Mouse (Mus musculus) intestine, embryonic 16.5 days (tissue): ENCODE measurements around the gene Exoc4. TPM values are rescaled to one million over a fixed set of nuclear protein-coding genes. Genes with fewer than 3 reads are reported as not detected.

ENCODE experiments used
- ATAC-seq: fragments of 200-750 bp; cut with Nextera tagmentation; 2 replicates; pipeline ENCODE4 v1.8.0; 2017; ENCODE audit warnings: moderate TSS enrichment, moderate library complexity
- H3K27ac ChIP-seq: fragments of 300-500 bp; sonication (generic); 2 replicates; pipeline ENCODE4 v1.5.1; 2014; ENCODE audit warnings: mild to moderate bottlenecking, low read length
- H3K27me3 ChIP-seq: fragments of 300-500 bp; sonication (generic); replicated peaks from 2 replicates; pipeline ENCODE4 v1.6.1; 2014; ENCODE audit warnings: low read length, control low read depth, mixed read lengths; ENCODE audit not compliant: control insufficient read depth, insufficient read depth
- H3K36me3 ChIP-seq: fragments of 300-500 bp; sonication (generic); 2 replicates; pipeline ENCODE4 v1.6.1; 2014; ENCODE audit warnings: low read length, control low read depth; ENCODE audit not compliant: control insufficient read depth, insufficient read depth
- H3K4me1 ChIP-seq: fragments of 300-500 bp; sonication (generic); 2 replicates; pipeline ENCODE4 v1.6.1; 2014; ENCODE audit warnings: low read length, control low read depth, mixed read lengths; ENCODE audit not compliant: control insufficient read depth, insufficient read depth
- H3K4me2 ChIP-seq: fragments of 300-500 bp; sonication (generic); 2 replicates; pipeline ENCODE4 v1.6.1; 2014; ENCODE audit warnings: low read depth, low read length, control low read depth
- H3K4me3 ChIP-seq: fragments of 300-500 bp; sonication (generic); 2 replicates; pipeline ENCODE4 v1.5.1; 2014; ENCODE audit warnings: mild to moderate bottlenecking, low read length
- H3K9ac ChIP-seq: fragments of 300-500 bp; sonication (generic); 2 replicates; pipeline ENCODE4 v1.6.1; 2014; ENCODE audit warnings: low read depth, low read length
- H3K9me3 ChIP-seq: fragments of 300-500 bp; sonication (generic); 2 replicates; pipeline ENCODE4 v1.6.1; 2016; ENCODE audit warnings: low read length, control low read depth; ENCODE audit not compliant: control insufficient read depth
- WGBS: fragments of 180-500 bp; shearing (Covaris S2); extraction: QIAGEN DNeasy Blood & Tissue Kit; methylation state at CpG from one replicate; pipeline ENCODE4 v1.1.7; 2014; 5-methylcytosine and 5-hydroxymethylcytosine counted together
- polyA plus RNA-seq: library from polyadenylated mRNA; unstranded; fragments of >200 nt; fragmentation: Nextera tagmentation; extraction: Ambion mirVana; gene quantifications from 2 replicates; pipeline ENCODE4 v1.2.1, GENCODE M21; 2015

Exoc4 gene
- polyA plus RNA-seq, 1 experiment from 2014 or later, result 24.1 TPM

DNA sequence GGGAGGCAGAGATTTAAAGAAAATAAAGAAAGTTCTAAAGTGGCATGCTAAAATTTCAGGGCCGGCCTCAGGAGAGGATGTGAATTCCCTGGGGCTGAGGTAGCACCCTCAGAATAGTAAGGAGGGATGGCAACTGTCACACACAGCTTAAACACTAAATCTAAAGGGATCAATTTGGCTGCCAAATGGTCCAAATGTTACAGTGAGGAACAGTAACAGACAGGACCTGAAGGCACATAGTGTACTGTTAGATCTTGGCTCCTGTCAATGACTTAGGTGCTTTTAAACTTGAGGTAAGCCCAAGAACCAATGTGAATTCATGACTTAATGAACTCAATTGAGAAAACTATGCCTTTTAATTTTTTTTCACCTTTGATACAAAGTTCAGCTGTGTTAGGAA is 622.4 kb downstream of the Exoc4 start:
- no peak for ATAC-seq
- no peaks in the 10 kb centered on the region for H3K36me3 ChIP-seq
- no peaks in the 10 kb centered on the region for H3K4me1 ChIP-seq
- H3K4me2 ChIP-seq, result no peak overlapping the region
- no peak overlapping the region for H3K27ac ChIP-seq
- 78% methylated on average over 1 of the region's 1 CpGs for whole genome bisulfite sequencing
- H3K9ac ChIP-seq, result no peak overlapping the region
- H3K27me3 ChIP-seq, result no peaks in the 10 kb centered on the region
- no peak overlapping the region for H3K4me3 ChIP-seq
- H3K9me3 ChIP-seq, result no peaks in the 10 kb centered on the region

DNA sequence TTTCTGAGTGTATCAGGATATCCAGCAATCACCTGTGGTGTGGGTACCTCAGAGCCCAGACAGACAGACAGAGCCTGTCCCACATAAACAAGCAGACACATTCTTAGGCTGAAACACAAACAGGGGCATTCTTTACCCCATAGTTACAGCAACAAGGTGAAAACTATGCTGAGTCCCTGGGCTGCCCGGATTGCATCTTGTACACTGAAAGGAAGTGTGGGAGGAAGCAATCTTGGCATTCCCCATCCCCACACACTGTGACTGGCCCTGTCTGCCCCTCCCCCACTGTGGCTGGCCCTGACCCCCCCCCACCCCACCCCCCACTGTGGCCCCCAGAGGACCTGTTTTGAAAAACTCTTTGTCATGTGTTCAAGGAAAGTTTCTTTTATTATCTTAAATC is 623.3 kb downstream of the Exoc4 start:
- H3K36me3 ChIP-seq, result no peaks in the 10 kb centered on the region
- H3K27ac ChIP-seq, result no peak overlapping the region
- H3K4me3 ChIP-seq, result no peak overlapping the region
- no peaks in the 10 kb centered on the region for H3K4me1 ChIP-seq
- H3K4me2 ChIP-seq, result no peak overlapping the region
- 48% methylated on average over 1 of the region's 1 CpGs for WGBS
- no peak overlapping the region for H3K9ac ChIP-seq
- ATAC-seq, result no peak
- H3K9me3 ChIP-seq, result no peaks in the 10 kb centered on the region
- H3K27me3 ChIP-seq, result no peaks in the 10 kb centered on the region

GRCm38 (mm10) chr6:33873000-33873399 is 624.1 kb downstream of the Exoc4 start:
- no peaks in the 10 kb centered on the region for H3K4me1 ChIP-seq

GRCm38 (mm10) chr6:33874291-33875014 is 625.6 kb downstream of the Exoc4 start:
- no peaks in the 10 kb centered on the region for H3K9me3 ChIP-seq
- no peak overlapping the region for H3K27ac ChIP-seq
- no peaks in the 10 kb centered on the region for H3K4me1 ChIP-seq
- no peaks in the 10 kb centered on the region for H3K27me3 ChIP-seq
- WGBS, result 78% methylated on average over 8 of the region's 8 CpGs
- ATAC-seq, result no peak
- H3K9ac ChIP-seq, result no peak overlapping the region
- H3K36me3 ChIP-seq, result no peaks in the 10 kb centered on the region
- H3K4me3 ChIP-seq, result no peak overlapping the region
- H3K4me2 ChIP-seq, result no peak overlapping the region

More at GRCm38 (mm10) chr6:33873000-33873399, 624.1 kb downstream of the Exoc4 start:
- no peak for ATAC-seq
- Histone ChIP-seq H3K9ac (no peak overlapping the region), H3K4me2 (no peak overlapping the region), H3K36me3 (no peaks in the 10 kb centered on the region), H3K9me3 (no peaks in the 10 kb centered on the region), H3K27ac (no peak overlapping the region), H3K4me3 (no peak overlapping the region), H3K27me3 (no peaks in the 10 kb centered on the region)
- 60% methylated on average over 5 of the region's 5 CpGs for WGBS

- Histone ChIP-seq H3K9ac (no peak overlapping the region), H3K4me3 (no peak overlapping the region), H3K27ac (no peak overlapping the region), H3K27me3 (no peaks in the 10 kb centered on the region), H3K4me2 (no peak overlapping the region), H3K36me3 (no peaks in the 10 kb centered on the region), H3K4me1 (no peaks in the 10 kb centered on the region), H3K9me3 (no peaks in the 10 kb centered on the region)
- ATAC-seq, result no peak
- WGBS, result 84% methylated on average over 9 of the region's 9 CpGs
Measured at GRCm38 (mm10) chr6:33884141-33884683, 635.3 kb downstream of the Exoc4 start.

- Histone ChIP-seq H3K27ac (no peak overlapping the region), H3K4me1 (no peaks in the 10 kb centered on the region), H3K36me3 (no peaks in the 10 kb centered on the region), H3K27me3 (no peaks in the 10 kb centered on the region), H3K4me2 (no peak overlapping the region), H3K9me3 (no peaks in the 10 kb centered on the region), H3K4me3 (no peak overlapping the region), H3K9ac (no peak overlapping the region)
- no peak for ATAC-seq
- WGBS, result 94% methylated on average over 2 of the region's 2 CpGs
Measured at GRCm38 (mm10) chr6:33886941-33887340, 638.1 kb downstream of the Exoc4 start.

- H3K4me3 ChIP-seq, result no peak overlapping the region
- no peaks in the 10 kb centered on the region for H3K27me3 ChIP-seq
- H3K27ac ChIP-seq, result no peak overlapping the region
- H3K36me3 ChIP-seq, result no peaks in the 10 kb centered on the region
- WGBS, result 80% methylated on average over 1 of the region's 1 CpGs
- H3K4me1 ChIP-seq, result no peaks in the 10 kb centered on the region
- H3K9ac ChIP-seq, result no peak overlapping the region
- H3K4me2 ChIP-seq, result no peak overlapping the region
- no peak for ATAC-seq
- no peaks in the 10 kb centered on the region for H3K9me3 ChIP-seq
Measured at GRCm38 (mm10) chr6:33890926-33891325, 642.0 kb downstream of the Exoc4 start.

DNA sequence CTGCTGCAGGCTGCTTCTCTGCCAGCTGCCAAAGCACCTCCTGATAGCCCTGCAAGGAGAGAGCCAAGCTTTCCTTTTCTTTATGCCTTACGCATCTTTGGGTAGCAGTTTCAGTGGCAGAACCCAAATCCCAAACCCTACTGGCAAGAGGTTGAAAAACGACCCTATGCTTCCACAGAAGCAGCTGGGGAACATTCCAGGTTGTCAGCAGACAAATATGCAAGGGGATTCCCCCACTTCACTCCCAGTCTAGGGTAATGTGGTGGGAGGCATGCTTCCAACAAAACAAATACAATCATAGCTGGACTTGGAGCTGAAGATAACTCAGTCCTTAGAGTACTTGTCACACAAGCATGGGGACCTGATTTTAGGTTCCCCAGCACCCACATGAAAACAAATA is 643.3 kb downstream of the Exoc4 start:
- Histone ChIP-seq H3K4me2 (no peak overlapping the region), H3K36me3 (no peaks in the 10 kb centered on the region), H3K9ac (no peak overlapping the region), H3K27me3 (no peaks in the 10 kb centered on the region), H3K4me3 (no peak overlapping the region), H3K9me3 (no peaks in the 10 kb centered on the region), H3K27ac (no peak overlapping the region), H3K4me1 (no peaks in the 10 kb centered on the region)
- 30% methylated on average over 2 of the region's 2 CpGs for WGBS
- ATAC-seq, result no peak

GRCm38 (mm10) chr6:33899973-33900372 is 651.1 kb downstream of the Exoc4 start:
- H3K4me3 ChIP-seq, result no peak overlapping the region
- no peaks in the 10 kb centered on the region for H3K9me3 ChIP-seq
- H3K27ac ChIP-seq, result no peak overlapping the region
- no peak overlapping the region for H3K4me2 ChIP-seq
- H3K36me3 ChIP-seq, result no peaks in the 10 kb centered on the region
- H3K4me1 ChIP-seq, result no peaks in the 10 kb centered on the region
- no peak for ATAC-seq
- WGBS, result 91% methylated on average over 5 of the region's 5 CpGs
- H3K27me3 ChIP-seq, result no peaks in the 10 kb centered on the region
- no peak overlapping the region for H3K9ac ChIP-seq

- no peaks in the 10 kb centered on the region for H3K27me3 ChIP-seq
- H3K27ac ChIP-seq, result no peak overlapping the region
- WGBS, result 74% methylated on average over 4 of the region's 4 CpGs
- H3K4me2 ChIP-seq, result no peak overlapping the region
- no peaks in the 10 kb centered on the region for H3K4me1 ChIP-seq
- H3K9ac ChIP-seq, result no peak overlapping the region
- H3K36me3 ChIP-seq, result no peaks in the 10 kb centered on the region
- no peak for ATAC-seq
- no peak overlapping the region for H3K4me3 ChIP-seq
- H3K9me3 ChIP-seq, result no peaks in the 10 kb centered on the region
Measured at GRCm38 (mm10) chr6:33900615-33901014, 651.7 kb downstream of the Exoc4 start.
